Mouse (Mus musculus) heart, postnatal 0 days (tissue): ENCODE measurements around the gene Trcg1. TPM values are rescaled to one million over a fixed set of nuclear protein-coding genes. Genes with fewer than 3 reads are reported as not detected.

Experiments
- ATAC-seq: fragments of 200-750 bp; cut with Nextera tagmentation; 2 replicates; pipeline ENCODE4 v1.8.0; 2017; ENCODE audit warnings: low read depth, moderate number of reproducible peaks, moderate library complexity; ENCODE audit not compliant: insufficient read depth
- DNase-seq: peaks from one replicate; pipeline ENCODE4 v3.0.0-alpha.2; 2016; ENCODE audit warnings: low spot score
- H3K27ac ChIP-seq: fragments of 300-500 bp; sonication (generic); 2 replicates; pipeline ENCODE4 v1.5.1; 2014; ENCODE audit warnings: low read depth, mild to moderate bottlenecking
- H3K27me3 ChIP-seq: fragments of 300-500 bp; sonication (generic); 2 replicates; pipeline ENCODE4 v1.6.1; 2014; ENCODE audit warnings: low read length, mixed read lengths; ENCODE audit not compliant: control insufficient read depth, insufficient read depth
- H3K36me3 ChIP-seq: fragments of 300-500 bp; sonication (generic); replicated peaks from 2 replicates; pipeline ENCODE4 v1.6.1; 2014; ENCODE audit warnings: low read length, mixed read lengths; ENCODE audit not compliant: control insufficient read depth, insufficient read depth
- H3K4me1 ChIP-seq: fragments of 300-500 bp; sonication (generic); 2 replicates; pipeline ENCODE4 v1.6.1; 2014; ENCODE audit warnings: antibody characterized with exemption; ENCODE audit not compliant: control insufficient read depth, insufficient read depth
- H3K4me2 ChIP-seq: fragments of 300-500 bp; sonication (generic); 2 replicates; pipeline ENCODE4 v1.6.1; 2014; ENCODE audit warnings: low read depth, mild to moderate bottlenecking, low read length, moderate library complexity
- H3K4me3 ChIP-seq: fragments of 300-500 bp; sonication (generic); 2 replicates; pipeline ENCODE4 v1.5.1; 2014; ENCODE audit warnings: low read depth, low read length
- H3K9ac ChIP-seq: fragments of 300-500 bp; sonication (generic); replicated peaks from 2 replicates; pipeline ENCODE4 v1.6.1; 2014; ENCODE audit warnings: low read depth, low read length, mixed read lengths
- H3K9me3 ChIP-seq: fragments of 300-500 bp; sonication (generic); replicated peaks from 2 replicates; pipeline ENCODE4 v1.6.1; 2016; ENCODE audit warnings: low read length; ENCODE audit not compliant: control insufficient read depth
- CTCF ChIP-seq: IDR thresholded peaks from 2 replicates; pipeline ENCODE4 v1.5.1; 2016; ENCODE audit warnings: antibody characterized with exemption, control low read depth, low read depth
- EP300 ChIP-seq: IDR thresholded peaks from 2 replicates; pipeline ENCODE4 v1.6.1; 2016; ENCODE audit warnings: antibody characterized with exemption, low read depth
- WGBS: fragments of 180-500 bp; shearing (Covaris S2); extraction: QIAGEN DNeasy Blood & Tissue Kit; methylation state at CpG from one replicate; pipeline ENCODE4 v1.1.7; 2014; 5-methylcytosine and 5-hydroxymethylcytosine counted together
- polyA plus RNA-seq: library from polyadenylated mRNA; unstranded; fragments of >200 nt; fragmentation: Nextera tagmentation; extraction: Ambion mirVana; gene quantifications from 2 replicates; pipeline ENCODE4 v1.2.1, GENCODE M21; 2015
- total RNA-seq: library from RNA; depleted of rRNA; stranded (reverse); fragments of >200 nt; gene quantifications from 2 replicates; pipeline ENCODE4 v1.2.3, GENCODE M21; 2014; ENCODE audit warnings: low replicate concordance

The Trcg1 gene
- total and polyA plus RNA-seq, 2 experiments from 2014 or later: not detected

- H3K9me3 ChIP-seq: no peaks in the 10 kb centered on the region
- 31% methylated on average over 3 of the region's 3 CpGs for WGBS
These were observed 27.0 kb upstream of the Trcg1 start for GRCm38 (mm10) chr9:57209316-57209715.

GRCm38 (mm10) chr9:57212448-57213222 lies 23.7 kb upstream of the Trcg1 start:
- no peak for ATAC-seq
- no peaks in the 10 kb centered on the region for H3K27me3 ChIP-seq

More at GRCm38 (mm10) chr9:57209316-57209715, 27.0 kb upstream of the Trcg1 start:
- H3K4me2 ChIP-seq: no peak overlapping the region
- no peaks in the 10 kb centered on the region for H3K36me3 ChIP-seq
- TF ChIP-seq CTCF (peak; percentile 39), EP300 (no peak)
- DNase-seq (no peak), ATAC-seq (no peak)
- H3K27ac ChIP-seq: no peak overlapping the region
- no peaks in the 10 kb centered on the region for H3K4me1 ChIP-seq
- no peak overlapping the region for H3K9ac ChIP-seq
- no peaks in the 10 kb centered on the region for H3K27me3 ChIP-seq
- no peak overlapping the region for H3K4me3 ChIP-seq

DNA sequence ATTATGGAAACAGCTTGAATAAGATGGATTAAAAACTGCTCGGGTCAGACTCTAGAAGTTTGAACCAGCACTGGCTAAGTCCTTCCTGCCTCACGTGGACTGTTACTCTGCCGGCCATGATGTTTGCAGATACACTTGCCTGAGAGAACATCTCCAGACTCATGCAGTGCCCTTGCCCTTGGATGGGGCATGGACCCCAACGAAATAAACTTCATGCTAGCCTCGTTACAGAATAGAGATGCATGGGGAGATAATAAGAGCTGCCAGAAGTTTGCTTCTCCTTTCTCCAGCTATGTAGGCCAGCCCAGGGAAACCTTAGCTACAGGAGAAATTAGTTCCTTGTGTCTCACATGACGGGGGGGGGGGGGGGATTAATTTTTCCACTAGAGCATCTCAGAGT lies 21.9 kb upstream of the Trcg1 start:
- DNase-seq (no peak), ATAC-seq (no peak)
- no peaks in the 10 kb centered on the region for H3K36me3 ChIP-seq
- no peak overlapping the region for H3K9ac ChIP-seq
- 60% methylated on average over 6 of the region's 6 CpGs for WGBS
- H3K27ac ChIP-seq: no peak overlapping the region
- H3K4me3 ChIP-seq: no peak overlapping the region
- no peak for TF ChIP-seq CTCF
- TF ChIP-seq EP300: no peak
- H3K27me3 ChIP-seq: no peaks in the 10 kb centered on the region
- no peak overlapping the region for H3K4me2 ChIP-seq
- H3K9me3 ChIP-seq: no peaks in the 10 kb centered on the region
- H3K4me1 ChIP-seq: no peaks in the 10 kb centered on the region

More at GRCm38 (mm10) chr9:57212448-57213222, 23.7 kb upstream of the Trcg1 start:
- Histone ChIP-seq H3K27ac (no peak overlapping the region), H3K9ac (no peak overlapping the region), H3K4me3 (no peak overlapping the region), H3K9me3 (no peaks in the 10 kb centered on the region), H3K4me1 (no peaks in the 10 kb centered on the region), H3K36me3 (no peaks in the 10 kb centered on the region), H3K4me2 (no peak overlapping the region)
- no peak for TF ChIP-seq EP300
- no peak for TF ChIP-seq CTCF
- no peak for DNase-seq
- WGBS: 61% methylated on average over 9 of the region's 9 CpGs

DNA sequence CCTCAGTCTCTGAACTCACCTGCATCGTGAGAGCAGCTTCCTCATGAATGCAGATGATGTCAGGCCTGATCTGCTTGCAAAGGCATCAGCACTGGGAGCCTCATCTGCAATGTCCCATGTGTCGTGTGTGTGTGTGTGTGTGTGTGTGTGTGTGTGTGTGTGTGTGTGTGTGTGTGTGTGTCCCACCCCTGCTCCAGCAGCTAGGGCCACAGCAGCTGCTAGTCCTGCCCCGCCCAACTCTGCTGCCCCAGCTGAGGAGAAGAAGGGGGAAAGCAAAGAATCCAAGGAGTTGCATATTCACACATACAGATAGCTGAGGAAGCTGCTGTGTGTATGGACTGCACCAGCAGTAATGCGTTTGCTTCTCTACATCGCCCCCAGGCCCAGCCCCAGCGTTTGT lies 19.1 kb upstream of the Trcg1 start:
- Histone ChIP-seq H3K27me3 (no peaks in the 10 kb centered on the region), H3K36me3 (no peaks in the 10 kb centered on the region), H3K4me3 (no peak overlapping the region), H3K9ac (no peak overlapping the region), H3K27ac (no peak overlapping the region), H3K9me3 (no peaks in the 10 kb centered on the region), H3K4me1 (no peaks in the 10 kb centered on the region), H3K4me2 (no peak overlapping the region)
- no peak for ATAC-seq
- TF ChIP-seq EP300: no peak
- no peak for TF ChIP-seq CTCF
- no peak for DNase-seq
- 74% methylated on average over 6 of the region's 6 CpGs for WGBS

- Histone ChIP-seq H3K27me3 (no peaks in the 10 kb centered on the region), H3K36me3 (no peaks in the 10 kb centered on the region), H3K27ac (no peak overlapping the region), H3K9me3 (no peaks in the 10 kb centered on the region), H3K4me3 (no peak overlapping the region), H3K9ac (no peak overlapping the region), H3K4me2 (no peak overlapping the region), H3K4me1 (no peaks in the 10 kb centered on the region)
- TF ChIP-seq CTCF (no peak), EP300 (no peak)
- ATAC-seq (no peak), DNase-seq (no peak)
- WGBS: 82% methylated on average over 5 of the region's 5 CpGs
These were observed 17.6 kb upstream of the Trcg1 start for GRCm38 (mm10) chr9:57218776-57219175.

GRCm38 (mm10) chr9:57219511-57219910 lies 16.8 kb upstream of the Trcg1 start:
- no peak for TF ChIP-seq EP300
- no peak for TF ChIP-seq CTCF
- DNase-seq: no peak

More at GRCm38 (mm10) chr9:57219511-57219910, 16.8 kb upstream of the Trcg1 start:
- WGBS: 72% methylated on average over 1 of the region's 1 CpGs
- H3K36me3 ChIP-seq: no peaks in the 10 kb centered on the region
- no peak for ATAC-seq
- no peak overlapping the region for H3K4me2 ChIP-seq
- H3K27ac ChIP-seq: no peak overlapping the region
- H3K9me3 ChIP-seq: no peaks in the 10 kb centered on the region
- H3K4me3 ChIP-seq: no peak overlapping the region
- H3K9ac ChIP-seq: no peak overlapping the region
- no peaks in the 10 kb centered on the region for H3K27me3 ChIP-seq
- H3K4me1 ChIP-seq: no peaks in the 10 kb centered on the region
